Mouse (Mus musculus) splenic B cell, adult 2 months (primary cell): ENCODE results near the gene Sumo3.

Experiments used
- DNase-seq: peaks from one replicate; pipeline ENCODE4 v3.0.0-alpha.2; 2011; ENCODE audit warnings: low read depth, low spot score
- H3K27me3 ChIP-seq: 2 replicates; pipeline ENCODE4 v1.6.1; 2012; ENCODE audit warnings: mild to moderate bottlenecking, low read length, moderate library complexity, mixed read lengths; ENCODE audit not compliant: control insufficient read depth, poor library complexity, insufficient read depth, severe bottlenecking
- H3K36me3 ChIP-seq: 2 replicates; pipeline ENCODE4 v1.6.1; 2012; ENCODE audit warnings: mild to moderate bottlenecking, low read length, moderate library complexity, mixed read lengths; ENCODE audit not compliant: control insufficient read depth, poor library complexity, insufficient read depth, severe bottlenecking

The Sumo3 gene

DNA sequence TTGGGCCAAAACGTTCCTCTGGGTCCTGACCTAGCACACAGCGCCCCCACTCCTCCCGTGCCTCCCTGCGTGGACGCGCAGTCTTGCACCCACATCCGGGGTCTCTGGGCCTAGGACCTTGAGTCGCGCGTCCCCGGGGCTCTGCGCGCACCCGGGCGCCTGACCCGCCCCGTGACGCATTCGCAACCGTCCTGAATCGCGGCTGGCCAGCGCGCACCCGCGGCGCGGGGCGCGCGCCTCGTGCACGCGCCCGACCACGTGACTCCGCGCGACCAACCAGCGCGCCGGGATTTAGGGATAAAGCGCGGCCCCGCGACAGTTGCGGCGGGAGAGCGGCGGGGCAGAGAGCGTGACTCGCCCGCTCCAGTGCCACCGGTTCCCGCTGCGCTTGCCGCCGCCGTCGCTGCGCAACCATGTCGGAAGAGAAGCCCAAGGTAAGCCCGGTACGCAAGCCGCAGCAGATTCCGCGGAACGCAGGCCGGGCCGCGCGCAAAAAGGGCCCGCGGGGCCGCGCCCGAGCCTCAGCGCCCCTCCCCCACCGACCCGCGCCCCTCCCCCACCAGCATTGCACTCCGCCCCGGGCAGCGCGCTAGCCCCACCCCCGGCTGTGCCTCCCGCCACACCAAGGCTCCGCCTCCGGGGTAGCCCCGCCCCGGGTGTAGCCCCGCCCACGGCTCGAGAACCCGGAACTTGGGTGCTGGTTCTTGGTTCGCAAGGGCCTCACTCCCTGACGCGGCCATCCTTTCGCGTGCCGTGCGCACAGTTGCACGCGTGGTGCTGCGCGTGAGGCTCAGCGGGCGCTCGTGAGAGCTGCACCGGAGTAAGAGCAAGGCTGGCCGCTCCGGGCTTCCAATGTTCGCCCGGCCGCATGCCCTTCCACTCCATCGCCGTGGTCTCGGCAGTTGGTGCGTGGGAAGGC lies at the start of gene Sumo3, which contains the start of gene Gm49325:
TSS of gene Sumo3 (plus strand) at position 190 of the 919 bp plus-strand sequence.
TSS of gene Gm49325 (plus strand) at position 290 of the 919 bp plus-strand sequence.
- Histone ChIP-seq H3K36me3 (no peaks in the 10 kb centered on the region), H3K27me3 (no peaks in the 10 kb centered on the region)
- DNase-seq = peak; percentile 98

- Histone ChIP-seq H3K36me3 (peaks cover 8% of the 10 kb centered on the region), H3K27me3 (no peaks in the 10 kb centered on the region)
- no peak for DNase-seq
Measured at GRCm38 (mm10) chr10:77556631-77557030, 49.3 kb upstream of the Sumo3 start.

DNA sequence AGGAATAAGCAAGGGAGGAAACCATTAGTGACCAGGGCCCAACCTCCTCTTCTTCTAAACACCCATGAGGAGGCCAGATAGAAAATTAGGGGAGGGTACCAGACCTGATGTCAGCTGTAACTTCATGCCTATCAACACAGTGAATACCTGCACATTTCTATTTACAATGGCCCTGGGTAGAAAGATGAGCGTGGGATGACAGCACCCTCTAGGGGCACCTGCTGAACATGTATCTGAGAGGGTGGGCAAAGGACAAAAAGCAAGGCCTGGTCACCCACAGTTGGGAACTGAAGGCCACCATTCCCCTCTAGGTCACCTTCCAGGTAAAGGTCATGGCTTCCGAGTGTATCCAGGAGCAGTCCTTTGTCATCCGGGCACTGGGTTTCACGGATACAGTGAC lies 48.3 kb upstream of the Sumo3 start:
- Histone ChIP-seq H3K36me3 (peaks cover 8% of the 10 kb centered on the region), H3K27me3 (no peaks in the 10 kb centered on the region)
- peak; percentile 34 for DNase-seq

DNA sequence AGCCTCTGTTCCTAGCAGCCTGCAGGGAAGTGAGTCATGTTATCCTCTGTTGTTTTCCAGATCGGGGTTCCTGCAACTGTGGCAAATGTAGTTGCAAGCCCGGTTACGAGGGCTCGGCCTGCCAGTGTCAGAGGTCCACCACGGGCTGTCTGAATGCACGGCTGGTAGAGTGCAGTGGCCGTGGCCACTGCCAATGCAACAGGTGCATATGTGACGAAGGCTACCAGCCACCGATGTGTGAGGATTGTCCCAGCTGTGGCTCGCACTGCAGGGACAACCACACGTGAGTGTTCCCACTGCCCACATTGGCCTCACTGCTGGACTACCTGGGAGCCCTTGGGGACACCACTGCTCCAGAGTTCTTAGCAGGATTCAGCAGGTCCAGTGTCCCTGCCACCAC lies 45.8 kb upstream of the Sumo3 start:
- no peak for DNase-seq
- H3K27me3 ChIP-seq = no peaks in the 10 kb centered on the region

GRCm38 (mm10) chr10:77560830-77561229 lies 45.1 kb upstream of the Sumo3 start:
- no peak for DNase-seq
- Histone ChIP-seq H3K36me3 (peaks cover 7% of the 10 kb centered on the region), H3K27me3 (no peaks in the 10 kb centered on the region)

More for the DNA sequence above, 45.8 kb upstream of the Sumo3 start:
- H3K36me3 ChIP-seq = peaks cover 8% of the 10 kb centered on the region

DNA sequence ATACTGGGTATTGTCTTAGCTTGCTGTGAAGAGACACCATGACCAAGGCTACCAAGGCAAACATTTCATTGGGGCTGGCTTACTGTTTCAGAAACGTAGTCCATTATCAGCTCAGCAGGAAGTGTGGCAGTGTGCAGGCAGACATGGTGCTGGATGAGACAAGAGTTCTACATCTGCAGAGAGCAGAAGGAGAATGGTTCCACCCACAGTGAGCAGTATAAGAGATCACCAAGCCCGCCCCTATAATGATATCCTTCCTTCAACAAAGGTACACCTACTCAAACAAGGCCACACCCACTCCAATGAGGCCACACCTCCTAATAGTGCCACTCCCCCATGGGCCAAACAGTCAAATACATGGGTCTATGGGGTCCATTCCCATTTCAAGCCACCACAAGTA lies 44.4 kb upstream of the Sumo3 start:
- peaks cover 7% of the 10 kb centered on the region for H3K36me3 ChIP-seq
- H3K27me3 ChIP-seq = no peaks in the 10 kb centered on the region
- DNase-seq = no peak

- DNase-seq = no peak
- no peaks in the 10 kb centered on the region; the same call in none of the 2 replicates for H3K36me3 ChIP-seq
- no peaks in the 10 kb centered on the region for H3K27me3 ChIP-seq
Measured at GRCm38 (mm10) chr10:77565005-77565404, 40.9 kb upstream of the Sumo3 start.

DNA sequence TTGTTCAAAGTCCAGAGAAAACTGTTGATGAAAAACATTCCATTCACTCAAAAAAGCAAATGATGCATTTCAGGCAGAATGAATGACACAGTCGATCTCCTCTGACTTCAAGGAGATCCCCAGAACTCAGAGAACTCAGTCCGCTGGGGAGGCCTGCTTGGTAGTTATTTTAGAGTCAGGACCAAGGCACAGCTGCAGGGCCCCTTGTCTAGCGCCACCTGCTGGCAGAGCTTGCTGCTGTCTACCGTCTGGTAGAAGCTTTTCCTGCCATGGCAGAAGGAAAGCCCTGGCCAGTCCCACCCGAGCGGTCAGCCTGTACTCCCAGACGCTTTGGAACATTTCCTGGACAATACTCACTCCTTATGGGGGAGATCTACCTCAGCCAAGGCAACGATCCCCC lies 39.2 kb upstream of the Sumo3 start:
- H3K36me3 ChIP-seq = no peaks in the 10 kb centered on the region; the same call in none of the 2 replicates
- DNase-seq = peak; percentile 90

GRCm38 (mm10) chr10:77569481-77569880 lies 36.4 kb upstream of the Sumo3 start:
- no peak for DNase-seq
- no peaks in the 10 kb centered on the region for H3K27me3 ChIP-seq
- H3K36me3 ChIP-seq = no peaks in the 10 kb centered on the region; the same call in none of the 2 replicates

More for the DNA sequence above, 39.2 kb upstream of the Sumo3 start:
- H3K27me3 ChIP-seq = no peaks in the 10 kb centered on the region

- Histone ChIP-seq H3K27me3 (no peaks in the 10 kb centered on the region), H3K36me3 (no peaks in the 10 kb centered on the region; the same call in 1 of the 2 replicates)
- no peak for DNase-seq
Measured at GRCm38 (mm10) chr10:77569973-77570658, 35.8 kb upstream of the Sumo3 start.

- no peaks in the 10 kb centered on the region for H3K27me3 ChIP-seq
- H3K36me3 ChIP-seq = no peaks in the 10 kb centered on the region
- peak; percentile 41 for DNase-seq
Measured at GRCm38 (mm10) chr10:77572225-77572624, 33.7 kb upstream of the Sumo3 start.

GRCm38 (mm10) chr10:77573162-77573561 lies 32.7 kb upstream of the Sumo3 start:
- H3K27me3 ChIP-seq = no peaks in the 10 kb centered on the region
- no peaks in the 10 kb centered on the region for H3K36me3 ChIP-seq
- DNase-seq = no peak

- H3K36me3 ChIP-seq = no peaks in the 10 kb centered on the region
- no peaks in the 10 kb centered on the region for H3K27me3 ChIP-seq
- DNase-seq = no peak
Measured at GRCm38 (mm10) chr10:77580027-77580920, 25.6 kb upstream of the Sumo3 start.

GRCm38 (mm10) chr10:77581023-77581407 lies 24.9 kb upstream of the Sumo3 start:
- H3K36me3 ChIP-seq = no peaks in the 10 kb centered on the region
- no peak for DNase-seq
- no peaks in the 10 kb centered on the region for H3K27me3 ChIP-seq
